Mouse (Mus musculus) adrenal gland (tissue): ENCODE measurements around the gene Tbcd.

Experiments used
- intact Hi-C: fragments of 180-260 bp; cut with DNase I; formaldehyde crosslinking; loops from one replicate; pipeline ENCODE4 v1.15.1; 2025

The Tbcd gene

DNA sequence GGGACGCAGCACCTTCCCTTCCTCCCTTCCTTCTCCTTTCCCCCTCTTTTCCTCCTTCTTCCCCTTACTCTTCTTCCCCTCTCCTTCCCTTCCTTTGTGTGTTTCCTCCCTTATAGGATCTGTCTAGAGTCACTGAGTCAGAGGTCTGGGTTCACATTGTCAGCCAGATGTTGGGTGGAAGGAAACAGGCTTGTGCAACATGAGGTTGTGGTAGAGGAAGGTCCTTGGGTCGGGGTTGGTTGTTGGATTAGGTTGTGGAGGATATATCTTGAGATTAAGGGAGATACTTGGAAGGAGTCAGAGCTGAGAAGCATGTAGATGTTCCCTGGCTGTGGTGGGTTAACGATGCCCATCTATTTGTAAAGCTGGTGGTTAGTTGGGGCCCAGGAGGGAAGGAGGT, 23.1 kb downstream of the Tbcd start:
- intact Hi-C loops = loop anchor here (2.0 to 10.0 kb wide), 3 partner anchors 82 to 334 kb away; no protein-coding TSS in a partner anchor

GRCm38 (mm10) chr11:121475699-121476415, 24.1 kb downstream of the Tbcd start:
- intact Hi-C loops = loop anchor here (2.0 to 10.0 kb wide), 3 partner anchors 81 to 333 kb away; no protein-coding TSS in a partner anchor

GRCm38 (mm10) chr11:121479476-121480203, 27.9 kb downstream of the Tbcd start:
- intact Hi-C loops = loop anchor here (5.0 to 10.0 kb wide), 2 partner anchors 78 to 155 kb away; no protein-coding TSS in a partner anchor

DNA sequence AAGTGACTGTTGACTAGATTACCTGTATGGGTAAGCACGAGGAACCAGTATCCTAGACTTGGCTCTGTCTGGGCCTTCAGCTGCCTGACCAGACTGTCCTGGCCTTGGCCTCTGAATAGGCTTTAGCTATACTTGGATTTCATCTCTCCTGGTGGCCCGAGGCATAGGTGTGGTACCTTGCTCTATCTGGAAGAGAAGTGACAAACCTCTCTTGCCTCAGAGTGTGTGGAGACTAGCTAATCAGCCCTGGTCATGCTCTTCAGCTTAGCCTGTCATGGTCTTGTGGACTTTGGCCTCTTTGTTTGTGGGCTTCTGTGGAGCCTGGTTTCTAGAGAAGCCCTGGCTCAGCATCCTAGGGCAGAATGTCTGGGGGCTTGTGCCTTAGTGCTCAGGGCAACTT, 29.4 kb downstream of the Tbcd start:
- intact Hi-C loops = no loop called here

DNA sequence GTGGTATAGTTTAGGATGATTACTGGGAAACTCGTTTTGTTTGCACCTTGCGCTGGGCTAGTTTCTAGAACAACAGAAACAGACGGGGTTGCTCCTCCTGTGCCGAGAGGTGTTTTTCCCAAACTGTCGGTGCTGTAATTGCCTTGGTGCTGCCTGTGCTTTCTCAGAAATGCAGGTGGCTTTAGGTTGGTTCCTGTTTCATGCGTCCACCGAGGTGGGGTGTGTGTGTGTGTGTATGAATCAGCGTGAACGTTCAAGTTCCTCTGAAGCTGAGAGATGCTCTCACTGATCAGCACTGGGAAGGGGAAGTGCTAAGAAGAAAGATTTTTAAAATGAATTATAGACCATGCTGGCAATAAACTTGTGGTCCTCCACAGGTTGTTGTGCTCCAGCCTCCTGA, 34.1 kb downstream of the Tbcd start:
- intact Hi-C loops = no loop called here

- intact Hi-C loops = no loop called here
Measured at GRCm38 (mm10) chr11:121490651-121491050, 38.9 kb downstream of the Tbcd start.

GRCm38 (mm10) chr11:121500595-121500994, 48.8 kb downstream of the Tbcd start:
- intact Hi-C loops = no loop called here

DNA sequence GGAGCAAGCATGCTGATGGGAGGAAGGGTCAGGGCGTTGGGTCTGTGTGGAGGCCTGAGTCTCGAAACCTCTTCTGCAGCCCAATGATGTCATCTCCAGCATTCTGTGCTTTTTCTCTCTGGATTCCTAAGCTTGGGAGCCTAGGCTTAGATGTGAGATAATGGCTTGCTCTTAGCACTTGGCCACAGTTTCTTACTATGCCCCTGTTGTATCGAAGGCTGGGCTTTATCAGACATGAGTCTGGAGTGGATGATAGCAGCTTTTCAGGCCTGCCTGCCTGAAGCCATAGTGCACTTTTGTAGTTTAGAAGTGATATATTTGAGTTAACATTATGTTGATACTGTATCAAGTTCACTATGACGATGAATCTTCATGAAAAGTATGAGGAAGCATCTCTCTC, 49.8 kb downstream of the Tbcd start:
- intact Hi-C loops = no loop called here

- intact Hi-C loops = no loop called here
Measured at GRCm38 (mm10) chr11:121502000-121502860, 50.5 kb downstream of the Tbcd start.

- intact Hi-C loops = no loop called here
Measured at GRCm38 (mm10) chr11:121508478-121508877, 56.7 kb downstream of the Tbcd start.

- intact Hi-C loops = no loop called here
Measured at GRCm38 (mm10) chr11:121510512-121511246, 58.9 kb downstream of the Tbcd start.

GRCm38 (mm10) chr11:121512896-121513572, 61.3 kb downstream of the Tbcd start:
- intact Hi-C loops = no loop called here

DNA sequence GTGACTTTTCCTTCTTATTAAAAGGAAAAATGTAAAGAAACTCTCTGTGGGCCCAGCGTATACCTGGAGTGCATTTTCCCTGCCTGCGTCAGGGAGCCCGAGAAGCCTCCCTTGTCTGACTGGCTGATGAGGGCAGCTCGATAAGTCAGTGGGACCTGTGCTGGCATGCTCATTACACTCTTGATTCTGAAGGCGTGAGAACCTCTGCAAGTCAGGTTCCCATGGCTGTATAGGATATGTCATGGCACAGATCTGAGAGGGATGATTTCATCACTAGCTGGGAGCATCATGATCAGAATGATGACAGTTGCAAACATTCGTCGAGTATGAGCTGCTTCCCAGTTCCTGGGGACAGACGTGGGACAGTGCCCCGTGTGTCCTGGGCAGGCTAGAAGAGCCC, 64.2 kb downstream of the Tbcd start:
- intact Hi-C loops = no loop called here

- intact Hi-C loops = no loop called here
Measured at GRCm38 (mm10) chr11:121516906-121517305, 65.2 kb downstream of the Tbcd start.

DNA sequence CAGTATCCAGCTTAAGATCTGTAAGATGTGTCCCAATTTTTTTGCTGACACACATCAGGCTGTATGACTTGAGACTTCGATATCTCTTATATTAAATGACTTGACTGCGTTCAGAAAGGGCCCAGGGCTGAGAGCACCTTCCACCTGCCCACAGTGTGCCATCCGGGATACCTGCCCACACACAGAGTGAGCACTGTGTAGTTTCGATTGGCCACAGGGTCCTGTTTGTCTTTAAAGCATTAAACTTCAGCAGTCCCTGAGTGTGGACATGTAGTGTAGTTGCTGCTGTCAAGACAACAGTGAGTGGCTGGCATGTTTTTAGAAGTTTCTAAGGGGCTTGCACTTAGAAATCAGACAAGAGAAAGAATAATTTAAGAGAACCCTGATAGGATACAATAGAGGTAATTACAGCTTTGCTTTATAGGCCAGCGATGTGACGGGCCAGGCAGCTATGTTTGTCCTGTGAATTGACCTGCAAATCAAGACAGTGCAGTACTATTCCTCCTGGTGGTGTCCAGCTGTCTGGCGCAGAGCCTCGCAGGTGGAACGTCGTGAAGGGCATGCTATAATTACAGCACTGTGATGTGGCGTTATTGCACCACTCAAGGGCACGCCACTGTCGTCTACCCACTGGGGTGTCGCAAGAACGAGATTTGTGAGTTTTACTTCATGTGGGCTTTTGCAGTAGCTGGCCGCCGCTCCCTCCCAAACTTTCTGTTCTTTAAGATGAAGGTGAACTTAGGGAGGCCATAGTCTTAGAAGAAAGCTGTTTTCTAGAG, 66.1 kb downstream of the Tbcd start:
- intact Hi-C loops = no loop called here

DNA sequence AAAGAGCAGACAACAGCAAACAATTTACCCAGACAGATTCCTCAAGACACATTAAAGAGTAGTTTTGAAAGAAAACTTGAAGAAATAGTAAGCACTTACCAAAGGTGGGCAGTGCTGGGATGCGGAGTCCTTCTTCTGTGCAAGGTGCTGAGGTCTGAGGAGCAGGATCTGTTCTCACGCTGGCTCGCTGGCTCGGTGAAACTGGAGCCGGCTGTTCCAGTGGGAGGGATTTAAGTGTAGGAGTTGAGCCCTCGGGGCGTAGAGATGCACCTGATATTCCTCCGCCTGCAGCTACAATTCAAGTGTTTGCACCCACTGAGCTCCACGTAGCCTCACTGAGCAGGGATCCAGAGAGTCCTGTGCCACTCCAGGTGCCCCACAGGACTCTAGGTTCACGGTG, 67.4 kb downstream of the Tbcd start, which contains the start of gene Zfp750:
Zfp750 (minus strand) TSS at position 203 of the 400 bp plus-strand sequence.
- intact Hi-C loops = no loop called here

GRCm38 (mm10) chr11:121519703-121520102, 68.0 kb downstream of the Tbcd start:
- intact Hi-C loops = no loop called here

DNA sequence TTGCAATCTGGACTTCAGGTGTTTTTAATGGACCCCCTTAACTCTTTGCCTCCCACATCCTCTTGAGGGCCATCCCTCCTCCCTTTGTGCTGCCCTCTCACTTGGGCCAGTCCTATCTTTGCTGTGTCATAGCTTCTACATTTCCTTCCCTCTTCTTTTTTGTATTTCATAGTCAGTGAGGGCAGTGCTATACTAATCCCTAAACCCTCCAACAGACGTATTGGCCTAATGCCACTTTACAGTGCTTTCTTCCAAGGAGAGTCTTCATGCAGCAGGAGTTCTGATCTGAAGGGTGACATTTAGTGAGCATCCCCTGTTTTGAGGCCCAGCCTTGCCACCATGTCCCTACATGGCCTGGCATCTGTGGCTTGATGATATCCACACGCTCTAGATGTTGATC, 69.0 kb downstream of the Tbcd start:
- intact Hi-C loops = no loop called here

DNA sequence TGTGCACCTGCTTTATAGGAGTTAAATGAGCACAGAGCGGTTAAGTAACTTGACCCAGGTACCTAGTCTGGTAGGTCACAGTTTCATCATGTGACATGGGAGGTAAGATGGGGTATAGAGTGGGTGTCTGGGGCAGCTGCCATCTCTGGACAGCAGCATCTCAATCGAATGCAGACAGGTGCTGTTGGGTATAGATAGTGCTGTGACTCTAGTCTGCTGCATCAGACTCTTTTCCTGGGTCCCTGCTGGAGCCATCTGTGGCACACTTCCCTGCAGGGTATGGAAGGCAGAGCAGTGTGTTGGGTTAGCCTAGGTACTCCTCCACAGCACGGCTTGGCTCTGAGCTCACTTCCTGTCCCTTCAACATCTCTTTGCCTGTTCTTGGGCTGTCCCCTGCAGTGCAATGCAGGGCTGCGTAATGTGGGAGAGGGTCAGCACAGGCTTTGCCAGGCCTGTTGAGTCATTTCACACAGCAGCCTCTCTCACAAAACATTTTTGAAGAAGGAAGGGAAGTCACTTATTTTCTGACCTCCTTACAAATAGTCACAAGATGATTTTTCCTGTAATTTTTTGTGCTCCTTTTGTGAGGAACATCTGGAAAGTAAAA, 70.5 kb downstream of the Tbcd start:
- intact Hi-C loops = no loop called here
